Mouse (Mus musculus): ENCODE results near the gene Retsat. TPM values are rescaled to one million over a fixed set of nuclear protein-coding genes. Genes with fewer than 3 reads are reported as not detected.

Gene Retsat
- polyA plus RNA-seq, 1 experiment from 2014 or later, result 41.0 TPM

- no peak; the same call in 1 of the 2 replicates for ATAC-seq (replicated peaks; ENCODE audit: low FRiP score, low read depth)
- H3K27me3 ChIP-seq (ENCODE audit: insufficient read depth, low read length), result no peaks in the 10 kb centered on the region
- H3K36me3 ChIP-seq (ENCODE audit: insufficient read depth, low read length), result no peaks in the 10 kb centered on the region
- H3K4me1 ChIP-seq (replicated peaks; ENCODE audit: insufficient read depth, low read length), result peaks cover 14% of the 10 kb centered on the region; the same call in 1 of the 2 replicates
- peak overlapping the region; percentile 95 for H3K27ac ChIP-seq
- no peaks in the 10 kb centered on the region for H3K9me3 ChIP-seq (replicated peaks; ENCODE audit: low read length)
- TF ChIP-seq CTCF (IDR thresholded peaks at IDR 0.05; ENCODE audit: low read depth), result no peak
- DNase-seq (ENCODE audit: low spot score), result no peak
- H3K9ac ChIP-seq (ENCODE audit: low read depth, low read length), result peak overlapping the region; percentile 51; the same call in 1 of the 2 replicates
- peak overlapping the region; percentile 63 for H3K4me2 ChIP-seq (ENCODE audit: low read length)
- peak overlapping the region; percentile 28 for H3K4me3 ChIP-seq (replicated peaks; ENCODE audit: low read depth, low read length)
- WGBS, result 11% methylated on average over 8 of the region's 8 CpGs
Measured at GRCm38 (mm10) chr6:72553079-72553412, 45.2 kb upstream of the Retsat start.

GRCm38 (mm10) chr6:72560801-72561200 lies 37.5 kb upstream of the Retsat start:
- no peak for DNase-seq (ENCODE audit: low spot score)
- Histone ChIP-seq H3K36me3 (ENCODE audit: insufficient read depth, low read length) (0 out of 2 replicates have a peak, but pooled peaks cover 3% of the 10 kb centered on the region), H3K9me3 (replicated peaks; ENCODE audit: low read length) (no peaks in the 10 kb centered on the region), H3K9ac (ENCODE audit: low read depth, low read length) (no peak overlapping the region), H3K27ac (no peak overlapping the region), H3K27me3 (ENCODE audit: insufficient read depth, low read length) (no peaks in the 10 kb centered on the region), H3K4me3 (replicated peaks; ENCODE audit: low read depth, low read length) (no peak overlapping the region), H3K4me2 (ENCODE audit: low read length) (no peak overlapping the region), H3K4me1 (replicated peaks; ENCODE audit: insufficient read depth, low read length) (peaks cover 12% of the 10 kb centered on the region; the same call in 1 of the 2 replicates)
- no peak for TF ChIP-seq CTCF (IDR thresholded peaks at IDR 0.05; ENCODE audit: low read depth)
- ATAC-seq (replicated peaks; ENCODE audit: low FRiP score, low read depth), result no peak
- 81% methylated on average over 8 of the region's 8 CpGs for WGBS

GRCm38 (mm10) chr6:72562486-72562885 lies 35.8 kb upstream of the Retsat start:
- Histone ChIP-seq H3K4me3 (replicated peaks; ENCODE audit: low read depth, low read length) (no peak overlapping the region), H3K9me3 (replicated peaks; ENCODE audit: low read length) (no peaks in the 10 kb centered on the region), H3K27me3 (ENCODE audit: insufficient read depth, low read length) (no peaks in the 10 kb centered on the region), H3K4me1 (replicated peaks; ENCODE audit: insufficient read depth, low read length) (peaks cover 12% of the 10 kb centered on the region; the same call in 1 of the 2 replicates), H3K9ac (ENCODE audit: low read depth, low read length) (no peak overlapping the region), H3K36me3 (ENCODE audit: insufficient read depth, low read length) (0 out of 2 replicates have a peak, but pooled peaks cover 3% of the 10 kb centered on the region), H3K4me2 (ENCODE audit: low read length) (no peak overlapping the region), H3K27ac (peak overlapping the region; percentile 15; the same call in 1 of the 2 replicates)
- ATAC-seq (replicated peaks; ENCODE audit: low FRiP score, low read depth) (peak; percentile 8; the same call in 1 of the 2 replicates), DNase-seq (ENCODE audit: low spot score) (peak; percentile 32)
- 37% methylated on average over 6 of the region's 6 CpGs for WGBS
- TF ChIP-seq CTCF (IDR thresholded peaks at IDR 0.05; ENCODE audit: low read depth), result no peak

GRCm38 (mm10) chr6:72562894-72563293 lies 35.4 kb upstream of the Retsat start:
- ATAC-seq (replicated peaks; ENCODE audit: low FRiP score, low read depth) (peak; percentile 53), DNase-seq (ENCODE audit: low spot score) (peak; percentile 36)
- 0 out of 2 replicates have a peak, but pooled peaks cover 3% of the 10 kb centered on the region for H3K36me3 ChIP-seq (ENCODE audit: insufficient read depth, low read length)
- WGBS, result 67% methylated on average over 5 of the region's 5 CpGs
- H3K4me2 ChIP-seq (ENCODE audit: low read length), result no peak overlapping the region
- H3K9ac ChIP-seq (ENCODE audit: low read depth, low read length), result no peak overlapping the region
- H3K27me3 ChIP-seq (ENCODE audit: insufficient read depth, low read length), result no peaks in the 10 kb centered on the region
- H3K4me1 ChIP-seq (replicated peaks; ENCODE audit: insufficient read depth, low read length), result peaks cover 12% of the 10 kb centered on the region; the same call in 1 of the 2 replicates
- no peak overlapping the region for H3K4me3 ChIP-seq (replicated peaks; ENCODE audit: low read depth, low read length)
- H3K9me3 ChIP-seq (replicated peaks; ENCODE audit: low read length), result no peaks in the 10 kb centered on the region
- H3K27ac ChIP-seq, result peak overlapping the region; percentile 15
- no peak for TF ChIP-seq CTCF (IDR thresholded peaks at IDR 0.05; ENCODE audit: low read depth)

GRCm38 (mm10) chr6:72565506-72565905 lies 32.8 kb upstream of the Retsat start:
- TF ChIP-seq CTCF (IDR thresholded peaks at IDR 0.05; ENCODE audit: low read depth), result no peak
- H3K4me2 ChIP-seq (ENCODE audit: low read length), result no peak overlapping the region
- ATAC-seq (replicated peaks; ENCODE audit: low FRiP score, low read depth), result 0 out of 2 replicates have a peak, but pooled peaks have one; percentile 10

GRCm38 (mm10) chr6:72566044-72566443 lies 32.2 kb upstream of the Retsat start:
- ATAC-seq (replicated peaks; ENCODE audit: low FRiP score, low read depth) (peak; percentile 69), DNase-seq (ENCODE audit: low spot score) (peak; percentile 96)
- H3K9me3 ChIP-seq (replicated peaks; ENCODE audit: low read length), result no peaks in the 10 kb centered on the region
- H3K36me3 ChIP-seq (ENCODE audit: insufficient read depth, low read length), result no peaks in the 10 kb centered on the region
- TF ChIP-seq CTCF (IDR thresholded peaks at IDR 0.05; ENCODE audit: low read depth), result peak; percentile 99
- peak overlapping the region; percentile 57; the same call in 1 of the 2 replicates for H3K27ac ChIP-seq
- no peak overlapping the region for H3K4me3 ChIP-seq (replicated peaks; ENCODE audit: low read depth, low read length)
- H3K9ac ChIP-seq (ENCODE audit: low read depth, low read length), result no peak overlapping the region
- no peak overlapping the region for H3K4me2 ChIP-seq (ENCODE audit: low read length)
- WGBS, result 3% methylated on average over 4 of the region's 4 CpGs
- no peaks in the 10 kb centered on the region for H3K27me3 ChIP-seq (ENCODE audit: insufficient read depth, low read length)
- H3K4me1 ChIP-seq (replicated peaks; ENCODE audit: insufficient read depth, low read length), result peaks cover 12% of the 10 kb centered on the region; the same call in 1 of the 2 replicates

More at GRCm38 (mm10) chr6:72565506-72565905, 32.8 kb upstream of the Retsat start:
- 70% methylated on average over 7 of the region's 7 CpGs for WGBS
- H3K36me3 ChIP-seq (ENCODE audit: insufficient read depth, low read length), result no peaks in the 10 kb centered on the region
- peaks cover 12% of the 10 kb centered on the region; the same call in 1 of the 2 replicates for H3K4me1 ChIP-seq (replicated peaks; ENCODE audit: insufficient read depth, low read length)
- H3K4me3 ChIP-seq (replicated peaks; ENCODE audit: low read depth, low read length), result no peak overlapping the region
- no peak for DNase-seq (ENCODE audit: low spot score)
- no peak overlapping the region for H3K9ac ChIP-seq (ENCODE audit: low read depth, low read length)
- H3K27me3 ChIP-seq (ENCODE audit: insufficient read depth, low read length), result no peaks in the 10 kb centered on the region
- peak overlapping the region; percentile 57 for H3K27ac ChIP-seq
- no peaks in the 10 kb centered on the region for H3K9me3 ChIP-seq (replicated peaks; ENCODE audit: low read length)
